Mouse (Mus musculus) brain, adult 2 months (tissue): ENCODE results near the gene Hecw2.

Experiments
- DNase-seq: peaks from one replicate; pipeline ENCODE4 v3.0.0; 2011; ENCODE audit warnings: low read depth, low spot score

Hecw2 gene

DNA sequence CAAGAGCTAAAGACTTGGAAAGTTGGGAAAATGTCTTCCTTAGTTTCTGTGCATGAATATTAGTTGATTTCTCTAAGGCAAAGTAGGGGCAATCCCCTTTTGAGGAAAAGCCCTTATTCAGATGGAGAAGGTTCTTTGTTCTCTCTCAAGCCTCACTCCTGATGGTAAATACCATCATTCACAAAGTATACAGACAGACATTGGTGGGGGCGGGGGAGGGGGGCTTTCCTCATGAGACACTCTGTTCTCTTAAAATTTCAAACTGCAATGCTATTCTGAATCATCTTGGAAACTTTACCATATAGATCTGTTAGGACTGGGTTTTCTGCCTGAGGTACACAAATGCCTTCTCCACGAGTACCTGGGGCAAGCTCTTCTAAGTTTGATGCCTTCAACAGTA, 355.6 kb downstream of the Hecw2 start:
- DNase-seq = no peak

DNA sequence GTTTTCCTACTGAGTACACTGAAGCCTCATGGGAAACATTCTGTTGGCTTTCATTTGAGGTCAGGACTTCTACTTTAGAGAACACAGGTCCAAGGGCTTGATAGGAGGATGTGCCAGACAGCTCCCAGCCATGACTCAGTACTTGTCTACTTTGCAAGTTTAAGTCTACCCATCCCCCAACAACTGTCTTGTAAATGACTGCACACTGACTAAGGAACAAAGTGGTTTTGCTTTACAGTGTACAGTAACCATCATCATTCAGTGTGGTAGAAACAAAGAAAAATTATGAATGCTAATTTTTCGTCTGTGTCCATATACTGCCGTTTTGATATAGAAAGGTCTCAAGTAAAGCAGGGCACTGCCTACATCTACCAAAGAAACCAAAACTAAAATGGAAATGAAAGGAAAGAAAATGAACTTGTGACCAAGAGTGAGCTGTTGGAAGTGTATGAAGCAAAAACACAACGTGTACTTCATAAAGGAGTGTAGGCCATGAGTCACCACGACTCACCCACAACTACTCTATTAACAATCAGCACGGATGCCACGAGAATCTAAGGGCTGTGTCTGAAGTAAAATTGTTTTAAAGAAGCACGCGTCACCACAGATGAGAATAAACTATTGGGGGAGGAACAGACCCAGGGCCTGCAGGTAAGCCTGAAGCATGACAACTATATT, 356.6 kb downstream of the Hecw2 start:
- DNase-seq = peak; percentile 41

DNA sequence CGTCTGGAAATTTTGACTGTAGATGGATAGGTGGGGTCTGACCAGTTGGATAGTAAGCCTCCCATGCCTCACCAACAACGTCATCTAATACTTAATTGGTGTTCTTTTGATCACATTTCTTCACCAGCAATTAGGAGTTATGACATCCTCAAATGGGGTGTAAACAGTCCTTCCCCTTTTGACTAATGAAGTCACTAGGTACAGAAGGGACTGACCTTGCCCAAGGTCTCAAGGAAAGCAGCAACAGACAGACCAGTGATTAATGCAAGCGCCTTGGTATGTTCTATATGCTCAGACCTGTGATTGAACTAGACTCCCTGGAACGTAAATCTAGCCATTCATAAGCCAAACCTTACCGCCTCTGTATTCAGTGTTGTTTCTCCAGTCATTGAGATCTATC, 364.7 kb downstream of the Hecw2 start:
- no peak for DNase-seq

DNA sequence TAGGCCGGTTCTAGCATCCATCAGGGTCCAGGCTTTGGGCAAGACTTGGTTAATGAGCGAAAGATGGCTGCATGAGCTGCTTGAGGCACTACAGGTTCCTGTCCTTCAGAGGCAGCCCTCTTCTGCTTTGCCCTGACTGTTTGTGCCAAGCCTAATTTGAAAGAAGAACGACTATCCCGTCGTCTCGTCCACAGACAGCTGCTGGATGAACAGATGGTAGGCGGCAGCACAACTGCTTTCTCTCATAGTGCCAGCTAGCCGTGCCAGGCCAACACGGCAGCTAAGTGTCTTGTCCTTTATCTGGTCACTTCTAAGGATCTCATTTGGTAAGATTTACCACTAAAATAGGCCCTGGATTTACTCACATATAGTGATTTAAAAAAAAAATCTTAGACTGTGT, 365.9 kb downstream of the Hecw2 start:
- peak; percentile 44 for DNase-seq

DNA sequence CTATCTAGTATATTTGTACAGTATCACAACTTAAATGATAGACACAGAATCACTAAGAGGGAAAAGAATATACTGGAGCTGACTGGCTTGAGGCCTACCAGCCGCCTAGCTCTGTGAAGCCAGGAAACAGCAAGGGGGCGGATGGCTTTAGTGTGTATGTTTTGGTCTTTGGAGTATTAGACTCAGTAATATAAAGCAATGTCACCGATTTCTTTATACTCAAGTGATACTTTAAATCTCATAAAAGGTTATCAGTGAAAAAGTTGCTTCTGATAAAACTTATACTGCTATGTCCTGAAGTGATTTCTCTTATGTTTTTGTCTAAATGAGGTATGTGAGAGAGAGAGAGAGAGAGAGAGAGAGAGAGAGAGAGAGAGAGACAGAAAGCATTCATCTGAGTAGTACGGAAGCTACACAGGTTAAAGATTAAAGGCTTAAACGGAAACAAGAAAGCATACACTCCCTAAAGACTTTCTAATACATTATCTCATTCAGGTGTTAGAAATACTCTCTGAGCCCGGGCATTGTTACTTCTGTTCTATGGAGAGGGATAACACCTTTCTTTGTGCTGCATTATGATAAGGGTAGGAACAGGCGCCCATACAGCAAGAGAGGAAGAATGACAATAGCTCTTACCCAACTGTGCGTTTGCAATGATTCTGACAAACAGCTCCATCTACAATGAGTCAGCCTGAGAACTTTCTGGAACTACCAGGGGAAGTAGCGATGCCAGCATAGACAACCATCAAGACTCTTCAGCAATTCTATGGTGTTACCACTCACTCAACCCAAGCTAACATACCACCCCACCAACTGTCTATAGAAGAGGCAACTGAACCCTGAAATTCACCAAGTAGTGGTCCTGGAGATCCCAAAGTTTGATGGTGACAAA, 370.3 kb downstream of the Hecw2 start:
- no peak for DNase-seq

DNA sequence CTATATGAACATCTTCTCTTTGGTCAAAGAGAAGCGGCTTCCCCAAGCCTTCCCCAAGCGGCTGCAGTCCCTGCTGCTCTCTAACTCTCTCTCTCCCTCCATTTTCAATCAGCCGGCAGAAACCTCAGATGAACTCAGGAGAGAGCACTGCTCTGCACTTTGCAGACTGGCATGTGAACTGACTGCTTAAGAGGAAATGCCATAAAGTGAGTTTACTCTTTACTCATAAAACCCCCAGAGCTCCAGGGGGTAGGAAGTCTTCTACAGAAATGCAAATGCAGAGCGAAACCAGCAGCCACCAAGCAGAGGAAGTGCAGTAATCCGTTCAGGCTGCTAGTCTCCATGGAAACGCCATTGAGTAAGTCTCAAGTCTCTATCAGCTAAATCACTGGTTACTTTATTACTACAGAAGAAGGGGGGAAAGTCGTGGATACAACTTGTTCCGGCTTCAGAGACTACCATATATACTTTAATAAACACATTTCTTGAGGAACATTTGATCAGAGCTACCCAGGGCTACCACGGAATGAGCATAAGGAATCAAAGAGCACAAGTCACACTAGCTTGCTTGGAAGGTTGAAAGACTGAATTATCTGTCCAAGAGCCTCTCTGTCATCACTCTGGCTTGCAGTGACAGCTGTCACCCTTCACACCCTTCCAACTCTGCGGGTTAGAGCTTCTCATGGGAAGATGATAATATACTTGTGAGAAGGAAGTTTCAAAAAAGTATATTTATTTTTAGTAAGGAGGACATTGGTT, 371.1 kb downstream of the Hecw2 start:
- DNase-seq = peak; percentile 83

DNA sequence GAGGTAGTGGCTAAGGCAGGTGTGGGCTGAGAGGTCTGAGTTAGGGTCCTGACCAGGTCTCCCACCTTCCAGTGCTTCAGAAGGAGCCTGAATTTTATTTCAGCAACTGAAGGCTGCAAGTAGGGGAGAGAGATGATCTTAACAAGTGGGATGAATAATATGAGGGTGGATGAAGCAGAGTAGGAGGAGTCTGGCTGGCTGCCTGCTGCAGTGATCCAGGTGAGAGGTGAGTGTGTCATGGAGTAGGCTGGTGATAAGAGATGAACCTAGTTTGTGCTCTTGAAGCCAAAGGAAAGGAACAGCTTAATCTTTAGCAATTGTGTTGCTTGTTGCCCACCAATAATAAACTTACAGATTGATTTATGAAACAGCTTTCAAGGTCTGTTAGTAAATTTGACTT, 373.0 kb downstream of the Hecw2 start:
- peak; percentile 34 for DNase-seq

DNA sequence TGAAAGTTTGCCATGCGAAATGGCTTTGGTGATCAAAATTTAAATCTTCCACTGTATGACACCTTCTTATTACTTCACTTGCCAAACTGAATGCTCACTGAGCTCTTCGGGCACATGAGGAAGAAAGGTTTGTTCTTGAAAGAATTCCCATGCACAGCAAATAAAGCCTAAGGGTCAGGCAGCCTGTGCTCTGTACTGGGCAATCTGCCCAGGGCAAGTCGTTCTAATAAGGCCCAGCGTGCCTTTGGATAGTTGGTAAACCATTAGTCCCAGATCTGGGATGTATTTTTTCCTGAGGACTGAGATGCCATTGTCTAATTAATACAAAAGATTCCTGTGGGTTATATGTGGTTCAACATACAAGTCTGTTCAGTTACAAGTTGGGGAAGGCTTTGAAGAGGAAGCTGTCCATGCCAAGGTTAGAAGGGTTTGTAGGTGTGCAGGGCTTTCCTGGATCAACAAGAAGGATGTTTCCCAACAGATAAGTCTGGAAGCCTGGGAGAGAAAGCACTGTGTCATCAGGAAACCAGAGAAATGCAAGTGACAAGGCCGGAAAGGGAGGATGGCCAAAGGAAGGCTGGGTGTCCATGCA, 374.8 kb downstream of the Hecw2 start:
- DNase-seq = no peak

DNA sequence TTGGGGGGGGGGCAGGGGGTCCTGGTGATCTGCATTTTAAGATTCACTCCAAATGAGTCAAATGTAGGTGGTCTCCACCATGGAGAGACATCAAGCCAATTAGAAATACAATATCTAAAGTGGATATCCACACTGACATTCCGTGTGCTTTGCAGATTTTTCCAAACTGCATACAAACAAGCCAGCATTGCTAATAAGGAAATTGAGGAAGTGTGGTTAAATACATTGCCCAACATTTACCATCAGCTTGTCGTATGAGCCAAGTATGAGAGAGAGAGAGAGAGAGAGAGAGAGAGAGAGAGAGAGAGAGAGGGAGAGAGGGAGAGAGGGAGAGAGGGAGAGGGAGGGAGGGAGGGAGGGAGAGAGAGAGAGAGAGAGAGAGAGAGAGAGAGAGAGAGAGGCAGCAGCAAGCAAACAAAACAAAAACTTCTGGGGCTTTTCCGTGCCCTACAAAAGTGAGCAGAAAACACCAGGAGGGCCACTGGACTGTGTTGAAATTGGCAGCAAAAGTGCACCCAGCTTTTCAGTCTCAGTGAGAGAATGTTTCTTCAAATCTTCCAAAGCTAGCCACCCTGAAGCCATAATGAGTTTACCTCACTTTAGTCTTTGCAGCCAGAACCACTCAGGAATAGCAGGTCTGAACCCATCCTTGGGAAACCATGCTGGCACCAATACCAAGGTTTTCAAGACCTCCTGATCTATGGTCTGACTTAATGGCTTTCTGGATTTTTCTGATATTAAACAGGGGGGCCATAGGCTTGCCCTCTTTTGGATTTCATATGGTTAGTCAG, 376.7 kb downstream of the Hecw2 start:
- no peak for DNase-seq

DNA sequence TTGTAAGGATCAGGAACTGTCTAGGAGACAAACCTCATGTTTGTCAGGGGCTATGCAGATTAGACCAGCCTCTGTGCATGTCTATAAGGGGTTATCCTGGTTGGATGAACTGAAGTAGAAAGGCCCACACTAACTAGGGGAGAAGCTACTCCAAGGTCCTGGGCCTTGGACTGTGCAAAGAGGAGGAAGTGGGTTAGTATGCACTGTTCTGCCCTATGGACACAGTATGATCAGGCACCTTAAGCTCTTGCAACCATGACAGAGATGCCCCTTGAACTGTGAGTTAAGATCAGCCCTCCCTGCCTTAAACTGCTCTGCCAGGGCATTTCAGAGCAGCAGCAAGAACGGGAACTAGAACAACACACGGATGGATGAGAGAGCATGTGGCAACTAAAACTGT, 378.6 kb downstream of the Hecw2 start:
- no peak for DNase-seq

DNA sequence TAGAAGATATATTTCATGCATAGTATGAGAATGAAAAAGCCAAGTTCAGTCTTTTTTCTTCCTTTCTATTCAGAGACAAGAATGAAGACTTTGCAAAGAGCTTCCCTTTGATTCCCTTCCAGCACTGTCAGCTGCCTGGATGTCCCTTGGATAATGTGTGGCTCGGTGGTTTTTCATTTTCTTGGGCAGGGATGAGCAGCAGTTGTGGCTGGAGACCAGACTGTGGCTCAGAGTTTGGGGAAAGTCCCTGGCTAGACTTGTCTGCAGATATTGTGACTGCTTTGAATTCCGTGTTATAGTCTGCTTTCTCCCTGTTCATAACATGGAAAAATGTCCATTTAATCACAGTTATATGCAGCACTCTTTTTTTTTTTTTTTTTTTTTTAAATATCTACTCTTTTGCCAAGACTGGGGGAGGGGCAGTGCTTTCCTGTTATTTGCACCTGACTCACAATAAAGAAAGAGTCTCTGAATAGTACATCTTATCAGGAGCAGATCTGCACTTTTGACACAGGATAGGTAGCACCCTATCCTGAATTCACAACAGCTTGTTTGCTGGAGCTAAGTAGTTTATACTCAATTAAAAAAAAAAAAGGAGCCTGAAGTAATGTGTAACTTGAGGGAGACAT, 380.8 kb downstream of the Hecw2 start:
- peak; percentile 18 for DNase-seq

DNA sequence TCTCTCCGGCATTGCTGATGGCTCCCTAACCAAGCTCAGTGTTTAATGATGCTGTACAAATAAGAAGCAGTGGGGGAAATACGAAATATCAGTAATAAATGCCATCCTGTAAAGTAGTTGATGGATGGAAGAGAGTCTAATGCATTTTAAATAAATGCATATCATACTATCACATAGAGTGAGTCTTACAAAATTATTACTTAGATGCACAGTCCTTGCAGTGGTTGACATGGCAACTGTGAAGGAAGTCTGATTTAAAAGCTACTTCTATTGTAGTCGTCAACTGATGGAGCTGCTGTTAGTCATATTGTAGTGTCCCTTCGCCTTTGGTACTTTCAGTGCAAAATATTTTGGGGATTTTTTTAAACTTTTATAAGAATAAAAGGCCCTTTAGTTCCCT, 383.0 kb downstream of the Hecw2 start:
- DNase-seq = no peak

DNA sequence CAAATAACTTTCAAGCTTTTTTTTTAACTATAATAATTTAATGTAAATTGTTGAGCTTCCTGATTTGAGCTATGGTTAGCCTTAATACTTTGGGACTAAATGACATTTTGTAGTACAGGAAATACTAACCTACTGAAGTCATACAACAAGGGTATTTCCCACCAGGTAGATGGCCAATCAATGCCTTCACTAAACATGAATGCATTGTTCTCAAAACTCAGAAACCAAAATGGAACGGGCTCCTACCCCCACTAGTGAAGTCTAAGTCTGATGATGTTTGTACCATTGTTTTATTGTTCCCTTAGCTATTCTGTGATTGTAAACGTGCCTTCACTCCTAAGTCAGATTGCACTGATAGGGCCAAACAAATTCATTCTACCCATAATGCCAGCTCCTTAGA, 386.7 kb downstream of the Hecw2 start:
- DNase-seq = no peak

DNA sequence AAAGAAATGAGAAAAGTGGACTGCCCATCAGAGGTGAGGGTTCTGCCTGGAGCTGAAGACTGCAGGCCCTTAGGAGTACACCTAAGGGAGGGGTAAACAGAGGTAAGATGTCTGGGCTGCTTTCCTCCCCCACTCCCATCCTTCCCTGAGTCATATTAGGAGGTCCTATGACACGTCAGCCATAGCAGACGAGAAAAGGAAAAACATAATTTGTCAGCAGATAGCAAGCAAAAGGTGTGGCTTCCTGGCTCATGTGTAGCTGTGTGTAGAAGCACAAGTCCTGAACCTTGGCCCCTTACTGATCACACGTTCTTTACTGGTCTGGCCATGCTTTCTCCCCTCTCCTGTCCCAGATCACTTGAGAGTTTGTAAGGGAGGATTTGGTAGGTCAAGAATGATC, 397.2 kb downstream of the Hecw2 start:
- DNase-seq = no peak

DNA sequence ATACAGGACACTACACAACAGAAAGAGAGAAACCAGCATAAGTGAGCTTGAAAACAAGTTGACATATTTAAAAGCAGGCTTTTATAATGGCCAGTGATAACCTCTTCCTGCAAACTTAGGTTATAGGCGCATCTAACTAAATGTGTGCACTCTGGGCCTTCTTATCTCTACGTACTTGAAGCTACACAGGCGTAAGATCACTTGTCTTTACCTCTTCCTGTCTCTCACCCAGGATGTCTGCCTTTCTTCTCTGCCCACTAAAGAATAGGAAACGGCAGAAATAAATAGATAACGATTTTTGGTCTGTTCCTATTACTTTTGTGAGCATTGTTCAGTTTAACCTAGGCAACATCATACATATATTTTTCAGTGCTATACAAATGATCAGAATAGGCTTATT, 397.9 kb downstream of the Hecw2 start:
- no peak for DNase-seq

DNA sequence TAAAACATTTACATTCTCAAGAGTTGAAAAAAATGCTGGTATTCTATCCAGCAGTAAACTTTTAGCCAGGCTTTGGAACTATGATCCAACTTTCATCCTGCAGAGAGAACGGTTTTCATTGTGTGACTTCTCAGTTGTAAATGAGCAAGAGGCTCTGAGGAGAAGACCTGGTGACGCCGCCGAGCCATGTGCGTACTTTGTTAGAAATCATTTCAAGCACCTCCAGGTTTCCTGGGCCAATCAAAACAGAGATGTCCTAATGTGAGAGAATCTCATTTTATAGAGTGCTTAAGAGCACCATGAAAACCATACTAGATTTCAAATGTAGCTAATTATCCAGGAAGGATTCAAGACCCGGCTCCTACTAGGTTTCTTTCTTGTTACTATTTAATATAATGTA, 398.7 kb downstream of the Hecw2 start:
- DNase-seq = no peak

DNA sequence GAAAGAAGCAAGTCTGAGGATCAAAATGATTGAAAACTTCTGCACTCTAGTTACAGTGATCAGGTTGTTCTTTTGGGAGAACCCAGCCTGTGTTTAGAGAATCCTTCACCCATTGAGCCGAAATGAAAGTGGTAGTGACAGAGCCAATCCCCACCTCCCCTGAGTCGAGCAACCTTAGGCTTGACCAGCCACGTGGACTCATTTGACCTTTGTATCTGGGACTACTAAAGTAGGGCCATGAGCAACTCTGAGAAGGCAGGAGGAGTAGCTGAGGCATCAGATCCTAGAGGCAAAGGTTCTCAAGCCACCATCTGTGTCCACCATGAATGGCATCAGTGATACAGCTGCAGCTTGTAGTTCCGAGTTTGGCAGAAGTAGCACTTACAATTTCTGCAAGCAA, 399.4 kb downstream of the Hecw2 start:
- no peak for DNase-seq

DNA sequence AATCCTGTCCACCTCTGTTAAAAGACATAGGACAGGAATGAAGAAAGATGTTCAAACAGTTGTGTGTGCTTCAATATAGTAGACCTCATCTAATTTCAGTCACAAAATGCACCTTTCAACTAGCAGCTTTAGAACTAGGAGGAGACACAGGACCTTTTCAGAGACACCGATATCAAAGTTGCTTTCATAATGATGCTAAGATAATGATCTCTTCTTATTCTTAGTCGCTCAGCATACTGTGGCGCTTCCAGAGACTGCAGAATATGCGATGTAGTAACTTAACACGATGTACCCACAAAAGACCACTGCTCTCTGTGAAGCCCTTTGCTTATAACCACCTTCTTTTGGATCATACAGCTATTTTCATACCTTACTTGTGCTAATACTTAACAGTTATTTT, 399.9 kb downstream of the Hecw2 start:
- DNase-seq = no peak

DNA sequence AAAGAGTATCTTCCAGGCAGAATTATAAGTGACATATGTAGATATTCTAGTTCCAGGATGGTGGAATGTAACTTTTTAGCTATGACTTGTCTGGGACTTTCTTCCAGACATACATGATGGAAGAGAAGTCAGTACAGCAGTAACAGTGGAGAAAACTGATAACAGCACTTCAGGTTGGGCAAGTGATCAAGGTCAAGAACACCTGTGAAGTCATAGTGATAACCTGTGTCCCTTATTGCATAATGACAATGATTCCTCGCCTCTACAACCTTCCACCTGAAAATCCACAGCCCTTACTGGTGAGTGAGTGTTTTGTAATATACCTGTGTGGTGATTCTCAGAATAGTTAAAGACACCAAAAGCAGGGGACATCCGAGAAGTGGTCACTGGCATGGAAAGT, 400.7 kb downstream of the Hecw2 start:
- no peak for DNase-seq

DNA sequence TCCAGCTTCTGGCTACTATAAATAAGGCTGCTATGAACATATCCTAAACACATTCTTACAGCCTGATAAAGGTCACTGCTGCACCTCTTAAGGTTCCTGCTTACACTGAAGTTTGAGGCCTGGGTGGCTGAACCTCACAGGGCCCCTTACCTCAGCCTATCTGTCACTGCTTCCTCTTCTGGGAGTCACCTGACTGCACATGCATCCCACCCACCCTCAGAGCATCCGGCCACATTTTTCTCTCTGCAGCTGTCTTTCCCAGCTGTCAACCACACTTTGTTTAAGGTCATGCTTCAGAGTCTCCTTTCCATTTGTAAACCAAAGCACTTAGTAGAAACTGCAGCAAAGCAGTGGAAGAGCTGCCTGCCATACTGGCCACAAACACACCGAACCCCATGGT, 403.6 kb downstream of the Hecw2 start:
- no peak for DNase-seq
